Mouse (Mus musculus): Measurements from ENCODE around the gene Ccdc152. TPM values are rescaled to one million over a fixed set of nuclear protein-coding genes. Genes with fewer than 3 reads are reported as not detected.

Gene Ccdc152
- polyA plus RNA-seq (2014; fragmentation: Nextera tagmentation; extraction: Ambion mirVana), result not detected in 2 replicates

- H3K4me3 ChIP-seq (ENCODE audit: low read depth, low read length), result no peak within 1 kb of the TSS
- no peak within 1 kb of the TSS for H3K27ac ChIP-seq (ENCODE audit: low read depth, low read length)
- H3K36me3 ChIP-seq (ENCODE audit: control insufficient read depth, insufficient read depth, low read length), result no peaks in the 10 kb centered on the region
- H3K9ac ChIP-seq (ENCODE audit: low read length), result no peak within 1 kb of the TSS
- no peaks in the 10 kb centered on the region for H3K9me3 ChIP-seq (ENCODE audit: control insufficient read depth, low read length)
- ATAC-seq (ENCODE audit: insufficient read depth, low FRiP score, low TSS enrichment), result no peak
- no peak for DNase-seq (ENCODE audit: low spot score)
- no peaks in the 10 kb centered on the region for H3K4me1 ChIP-seq (ENCODE audit: control insufficient read depth, insufficient read depth, low read length)
- H3K27me3 ChIP-seq (ENCODE audit: control insufficient read depth, insufficient read depth, low read length), result no peaks in the 10 kb centered on the region
- no peak within 1 kb of the TSS for H3K4me2 ChIP-seq (ENCODE audit: low read depth)
- 86% methylated on average over 12 of the region's 12 CpGs for WGBS
Observed at GRCm38 (mm10) chr15:3303426-3303825, at the start of gene Ccdc152. Gene Ccdc152, minus strand, starts transcription at chr15:3303526.

GRCm38 (mm10) chr15:3349306-3350064 is 46.2 kb upstream of the Ccdc152 start:
- no peaks in the 10 kb centered on the region for H3K9me3 ChIP-seq (ENCODE audit: control insufficient read depth, low read length)
- no peak overlapping the region for H3K4me2 ChIP-seq (ENCODE audit: low read depth)
- no peaks in the 10 kb centered on the region for H3K4me1 ChIP-seq (ENCODE audit: control insufficient read depth, insufficient read depth, low read length)
- H3K4me3 ChIP-seq (ENCODE audit: low read depth, low read length), result no peak overlapping the region
- H3K36me3 ChIP-seq (ENCODE audit: control insufficient read depth, insufficient read depth, low read length), result no peaks in the 10 kb centered on the region
- no peak overlapping the region for H3K27ac ChIP-seq (ENCODE audit: low read depth, low read length)
- H3K27me3 ChIP-seq (ENCODE audit: control insufficient read depth, insufficient read depth, low read length), result no peaks in the 10 kb centered on the region
- ATAC-seq (ENCODE audit: insufficient read depth, low FRiP score, low TSS enrichment), result no peak
- DNase-seq (ENCODE audit: low spot score), result no peak
- WGBS, result 62% methylated on average over 6 of the region's 6 CpGs
- H3K9ac ChIP-seq (ENCODE audit: low read length), result no peak overlapping the region

GRCm38 (mm10) chr15:3346682-3347081 is 43.4 kb upstream of the Ccdc152 start:
- Histone ChIP-seq H3K9me3 (ENCODE audit: control insufficient read depth, low read length) (no peaks in the 10 kb centered on the region), H3K36me3 (ENCODE audit: control insufficient read depth, insufficient read depth, low read length) (no peaks in the 10 kb centered on the region), H3K27me3 (ENCODE audit: control insufficient read depth, insufficient read depth, low read length) (no peaks in the 10 kb centered on the region), H3K4me1 (ENCODE audit: control insufficient read depth, insufficient read depth, low read length) (no peaks in the 10 kb centered on the region), H3K9ac (ENCODE audit: low read length) (no peak overlapping the region), H3K4me2 (ENCODE audit: low read depth) (no peak overlapping the region), H3K4me3 (ENCODE audit: low read depth, low read length) (no peak overlapping the region), H3K27ac (ENCODE audit: low read depth, low read length) (no peak overlapping the region)
- ATAC-seq (ENCODE audit: insufficient read depth, low FRiP score, low TSS enrichment) (no peak), DNase-seq (ENCODE audit: low spot score) (no peak)
- WGBS, result 72% methylated on average over 3 of the region's 3 CpGs

- no peaks in the 10 kb centered on the region for H3K36me3 ChIP-seq (ENCODE audit: control insufficient read depth, insufficient read depth, low read length)
Observed at GRCm38 (mm10) chr15:3344555-3344954, 41.2 kb upstream of the Ccdc152 start.

GRCm38 (mm10) chr15:3341806-3342582 is 38.7 kb upstream of the Ccdc152 start:
- Histone ChIP-seq H3K27me3 (ENCODE audit: control insufficient read depth, insufficient read depth, low read length) (no peaks in the 10 kb centered on the region), H3K9ac (ENCODE audit: low read length) (no peak overlapping the region), H3K4me3 (ENCODE audit: low read depth, low read length) (no peak overlapping the region), H3K27ac (ENCODE audit: low read depth, low read length) (no peak overlapping the region), H3K36me3 (ENCODE audit: control insufficient read depth, insufficient read depth, low read length) (no peaks in the 10 kb centered on the region), H3K4me2 (ENCODE audit: low read depth) (no peak overlapping the region), H3K4me1 (ENCODE audit: control insufficient read depth, insufficient read depth, low read length) (no peaks in the 10 kb centered on the region), H3K9me3 (ENCODE audit: control insufficient read depth, low read length) (no peaks in the 10 kb centered on the region)
- DNase-seq (ENCODE audit: low spot score) (no peak), ATAC-seq (ENCODE audit: insufficient read depth, low FRiP score, low TSS enrichment) (no peak)
- 93% methylated on average over 4 of the region's 4 CpGs for WGBS

More at GRCm38 (mm10) chr15:3344555-3344954, 41.2 kb upstream of the Ccdc152 start:
- Histone ChIP-seq H3K4me1 (ENCODE audit: control insufficient read depth, insufficient read depth, low read length) (no peaks in the 10 kb centered on the region), H3K9me3 (ENCODE audit: control insufficient read depth, low read length) (no peaks in the 10 kb centered on the region), H3K27ac (ENCODE audit: low read depth, low read length) (no peak overlapping the region), H3K4me3 (ENCODE audit: low read depth, low read length) (no peak overlapping the region), H3K9ac (ENCODE audit: low read length) (no peak overlapping the region), H3K27me3 (ENCODE audit: control insufficient read depth, insufficient read depth, low read length) (no peaks in the 10 kb centered on the region), H3K4me2 (ENCODE audit: low read depth) (no peak overlapping the region)
- ATAC-seq (ENCODE audit: insufficient read depth, low FRiP score, low TSS enrichment) (no peak), DNase-seq (ENCODE audit: low spot score) (no peak)
- 91% methylated on average over 4 of the region's 4 CpGs for WGBS

GRCm38 (mm10) chr15:3339847-3340246 is 36.5 kb upstream of the Ccdc152 start:
- WGBS, result 87% methylated on average over 3 of the region's 3 CpGs
- no peak overlapping the region for H3K27ac ChIP-seq (ENCODE audit: low read depth, low read length)
- no peaks in the 10 kb centered on the region for H3K36me3 ChIP-seq (ENCODE audit: control insufficient read depth, insufficient read depth, low read length)
- ATAC-seq (ENCODE audit: insufficient read depth, low FRiP score, low TSS enrichment) (no peak), DNase-seq (ENCODE audit: low spot score) (no peak)
- no peaks in the 10 kb centered on the region for H3K27me3 ChIP-seq (ENCODE audit: control insufficient read depth, insufficient read depth, low read length)
- no peak overlapping the region for H3K4me2 ChIP-seq (ENCODE audit: low read depth)
- H3K4me1 ChIP-seq (ENCODE audit: control insufficient read depth, insufficient read depth, low read length), result no peaks in the 10 kb centered on the region
- H3K9ac ChIP-seq (ENCODE audit: low read length), result no peak overlapping the region
- no peak overlapping the region for H3K4me3 ChIP-seq (ENCODE audit: low read depth, low read length)
- no peaks in the 10 kb centered on the region for H3K9me3 ChIP-seq (ENCODE audit: control insufficient read depth, low read length)

GRCm38 (mm10) chr15:3332517-3332916 is 29.2 kb upstream of the Ccdc152 start:
- Histone ChIP-seq H3K4me3 (ENCODE audit: low read depth, low read length) (no peak overlapping the region), H3K9ac (ENCODE audit: low read length) (no peak overlapping the region), H3K27ac (ENCODE audit: low read depth, low read length) (no peak overlapping the region), H3K4me2 (ENCODE audit: low read depth) (no peak overlapping the region), H3K9me3 (ENCODE audit: control insufficient read depth, low read length) (no peaks in the 10 kb centered on the region), H3K4me1 (ENCODE audit: control insufficient read depth, insufficient read depth, low read length) (no peaks in the 10 kb centered on the region), H3K27me3 (ENCODE audit: control insufficient read depth, insufficient read depth, low read length) (no peaks in the 10 kb centered on the region), H3K36me3 (ENCODE audit: control insufficient read depth, insufficient read depth, low read length) (no peaks in the 10 kb centered on the region)
- ATAC-seq (ENCODE audit: insufficient read depth, low FRiP score, low TSS enrichment), result no peak
- DNase-seq (ENCODE audit: low spot score), result no peak
- 89% methylated on average over 4 of the region's 4 CpGs for WGBS

GRCm38 (mm10) chr15:3331813-3332212 is 28.5 kb upstream of the Ccdc152 start:
- Histone ChIP-seq H3K27ac (ENCODE audit: low read depth, low read length) (no peak overlapping the region), H3K9ac (ENCODE audit: low read length) (no peak overlapping the region), H3K36me3 (ENCODE audit: control insufficient read depth, insufficient read depth, low read length) (no peaks in the 10 kb centered on the region), H3K4me1 (ENCODE audit: control insufficient read depth, insufficient read depth, low read length) (no peaks in the 10 kb centered on the region), H3K9me3 (ENCODE audit: control insufficient read depth, low read length) (no peaks in the 10 kb centered on the region), H3K4me2 (ENCODE audit: low read depth) (no peak overlapping the region), H3K27me3 (ENCODE audit: control insufficient read depth, insufficient read depth, low read length) (no peaks in the 10 kb centered on the region), H3K4me3 (ENCODE audit: low read depth, low read length) (no peak overlapping the region)
- DNase-seq (ENCODE audit: low spot score) (no peak), ATAC-seq (ENCODE audit: insufficient read depth, low FRiP score, low TSS enrichment) (no peak)
- 85% methylated on average over 2 of the region's 2 CpGs for WGBS

- 78% methylated on average over 1 of the region's 1 CpGs for WGBS
- no peak for ATAC-seq (ENCODE audit: insufficient read depth, low FRiP score, low TSS enrichment)
- no peak for DNase-seq (ENCODE audit: low spot score)
- H3K9me3 ChIP-seq (ENCODE audit: control insufficient read depth, low read length), result no peaks in the 10 kb centered on the region
- no peaks in the 10 kb centered on the region for H3K27me3 ChIP-seq (ENCODE audit: control insufficient read depth, insufficient read depth, low read length)
- H3K4me3 ChIP-seq (ENCODE audit: low read depth, low read length), result no peak overlapping the region
- H3K4me1 ChIP-seq (ENCODE audit: control insufficient read depth, insufficient read depth, low read length), result no peaks in the 10 kb centered on the region
- no peaks in the 10 kb centered on the region for H3K36me3 ChIP-seq (ENCODE audit: control insufficient read depth, insufficient read depth, low read length)
- no peak overlapping the region for H3K9ac ChIP-seq (ENCODE audit: low read length)
- no peak overlapping the region for H3K4me2 ChIP-seq (ENCODE audit: low read depth)
- H3K27ac ChIP-seq (ENCODE audit: low read depth, low read length), result no peak overlapping the region
Observed at GRCm38 (mm10) chr15:3330291-3330690, 27.0 kb upstream of the Ccdc152 start.
